In genomic region chr12:29121159-29121558, GRCm38 (mm10) we compare ENCODE assay signal across 17 mouse cellular contexts.
A peak's percentile ranks its signal among the peaks of the same experiment; 100 is the strongest.
DNase-seq lines count a peak whose midpoint lies in the region; ATAC-seq lines count a peak whose summit lies in the region.
"Had no signal": no experiment of that assay in that cellular context is flagged by ENCODE, and none has a peak within 500 bp of the region (broad histone marks: within the 10 kb centered on the region; RNA-seq: fewer than 3 reads in every experiment).

No protein-coding gene starts in this region.

- WGBS in hindbrain, embryonic 12.5 days = 64% methylated on average over 2 of the region's 2 CpGs
- WGBS in hindbrain, embryonic 10.5 days = 75% methylated on average over 2 of the region's 2 CpGs
- WGBS in forebrain, embryonic 11.5 days = 31% methylated on average over 2 of the region's 2 CpGs
- 46% methylated on average over 2 of the region's 2 CpGs for WGBS in hindbrain, embryonic 16.5 days

- intact Hi-C loops in heart, postnatal 36 days (cut with DNase I) = no loop called here

- no peaks in the 10 kb centered on the region for H3K36me3 ChIP-seq in hindbrain, embryonic 12.5 days
- no peaks in the 10 kb centered on the region for H3K36me3 ChIP-seq in hindbrain, embryonic 10.5 days
- H3K36me3 ChIP-seq in forebrain, embryonic 11.5 days (ENCODE audit: control insufficient read depth, insufficient read depth, low read length) = no peaks in the 10 kb centered on the region
- H3K36me3 ChIP-seq in hindbrain, embryonic 16.5 days (ENCODE audit: control insufficient read depth, insufficient read depth, low read length) = no peaks in the 10 kb centered on the region
- H3K36me3 ChIP-seq: limb, embryonic 12.5 days; liver, embryonic 15.5 days; neural tube, embryonic 12.5 days had no signal

- no peak overlapping the region for H3K4me3 ChIP-seq in hindbrain, embryonic 12.5 days
- no peak overlapping the region for H3K4me3 ChIP-seq in hindbrain, embryonic 10.5 days
- no peak overlapping the region for H3K4me3 ChIP-seq in forebrain, embryonic 11.5 days (ENCODE audit: low read depth, low read length)
- no peak overlapping the region for H3K4me3 ChIP-seq in hindbrain, embryonic 16.5 days (ENCODE audit: low read length)
- H3K4me3 ChIP-seq: limb, embryonic 12.5 days; liver, embryonic 15.5 days; neural tube, embryonic 12.5 days had no signal

- H3K9ac ChIP-seq in hindbrain, embryonic 12.5 days = no peak overlapping the region
- H3K9ac ChIP-seq in forebrain, embryonic 11.5 days (ENCODE audit: low read length) = no peak overlapping the region
- H3K9ac ChIP-seq in hindbrain, embryonic 16.5 days (ENCODE audit: low read depth, low read length) = no peak overlapping the region
- H3K9ac ChIP-seq: limb, embryonic 12.5 days; liver, embryonic 15.5 days; neural tube, embryonic 12.5 days had no signal

- H3K4me2 ChIP-seq in hindbrain, embryonic 12.5 days (replicated peaks) = no peak overlapping the region
- no peak overlapping the region for H3K4me2 ChIP-seq in forebrain, embryonic 11.5 days (ENCODE audit: low read depth, low read length, severe bottlenecking)
- no peak overlapping the region for H3K4me2 ChIP-seq in hindbrain, embryonic 16.5 days (ENCODE audit: low read length)
- H3K4me2 ChIP-seq: heart, embryonic 11.5 days; limb, embryonic 12.5 days; liver, embryonic 15.5 days; neural tube, embryonic 12.5 days had no signal

- DNase-seq in hindbrain, embryonic 10.5 days (ENCODE audit: low spot score) = no peak
- peak; percentile 58 for DNase-seq in forebrain, embryonic 11.5 days (ENCODE audit: low spot score)
- DNase-seq in retina, postnatal 1 day = peak; percentile 86
- DNase-seq in heart, postnatal 36 days = no peak
- DNase-seq in liver = no peak
- DNase-seq in cerebellum, adult 11-12 months = no peak
- DNase-seq: cerebellum, postnatal 14 days; gastrocnemius, postnatal 36 days; kidney, adult 11 months; kidney, postnatal 36 days; lung, postnatal 10 days had no signal

- H3K27ac ChIP-seq in hindbrain, embryonic 12.5 days = no peak overlapping the region; the same call in 1 of the 2 replicates
- no peak overlapping the region for H3K27ac ChIP-seq in hindbrain, embryonic 10.5 days
- 0 out of 2 replicates have a peak overlapping the region, but pooled peaks have one; percentile 2 for H3K27ac ChIP-seq in forebrain, embryonic 11.5 days (ENCODE audit: low read depth, low read length)
- H3K27ac ChIP-seq in hindbrain, embryonic 16.5 days (ENCODE audit: low read depth, low read length) = no peak overlapping the region
- H3K27ac ChIP-seq: limb, embryonic 12.5 days; liver, embryonic 15.5 days; neural tube, embryonic 12.5 days had no signal

- H3K4me1 ChIP-seq in hindbrain, embryonic 12.5 days = peaks cover 10% of the 10 kb centered on the region
- H3K4me1 ChIP-seq in hindbrain, embryonic 10.5 days (replicated peaks) = peaks cover 8% of the 10 kb centered on the region; the same call in 1 of the 2 replicates
- H3K4me1 ChIP-seq in forebrain, embryonic 11.5 days (replicated peaks; ENCODE audit: control insufficient read depth, insufficient read depth, low read length) = 0 out of 2 replicates have a peak, but pooled peaks cover 3% of the 10 kb centered on the region
- H3K4me1 ChIP-seq in hindbrain, embryonic 16.5 days (ENCODE audit: control insufficient read depth, insufficient read depth, low read depth, low read length) = peaks cover 3% of the 10 kb centered on the region
- H3K4me1 ChIP-seq: liver, embryonic 15.5 days had no signal

- no peaks in the 10 kb centered on the region for H3K9me3 ChIP-seq in hindbrain, embryonic 12.5 days (replicated peaks)
- H3K9me3 ChIP-seq in hindbrain, embryonic 10.5 days = no peaks in the 10 kb centered on the region
- H3K9me3 ChIP-seq in forebrain, embryonic 11.5 days (ENCODE audit: control insufficient read depth, low read length) = no peaks in the 10 kb centered on the region
- H3K9me3 ChIP-seq in hindbrain, embryonic 16.5 days (ENCODE audit: control insufficient read depth, low read length) = no peaks in the 10 kb centered on the region
- H3K9me3 ChIP-seq: limb, embryonic 12.5 days; liver, embryonic 15.5 days; neural tube, embryonic 12.5 days had no signal

- no peaks in the 10 kb centered on the region for H3K27me3 ChIP-seq in hindbrain, embryonic 12.5 days
- no peaks in the 10 kb centered on the region for H3K27me3 ChIP-seq in hindbrain, embryonic 10.5 days (ENCODE audit: insufficient read depth, poor library complexity, severe bottlenecking)
- no peaks in the 10 kb centered on the region for H3K27me3 ChIP-seq in forebrain, embryonic 11.5 days (ENCODE audit: control insufficient read depth, insufficient read depth, low read length)
- no peaks in the 10 kb centered on the region for H3K27me3 ChIP-seq in hindbrain, embryonic 16.5 days (replicated peaks; ENCODE audit: control insufficient read depth, insufficient read depth, low read length)
- H3K27me3 ChIP-seq: limb, embryonic 12.5 days; liver, embryonic 15.5 days; neural tube, embryonic 12.5 days had no signal

- peak; percentile 41; the same call in 1 of the 2 replicates for ATAC-seq in hindbrain, embryonic 12.5 days (ENCODE audit: low FRiP score)
- ATAC-seq in forebrain, embryonic 11.5 days (replicated peaks; ENCODE audit: low FRiP score) = peak; percentile 56; the same call in 1 of the 2 replicates
- peak; percentile 38; the same call in 1 of the 2 replicates for ATAC-seq in hindbrain, embryonic 16.5 days

Comparison
In these comparisons a context has a peak if more than half of its experiments do, and no peak if none do; other contexts are left out.
1. DNase-seq: peak in forebrain, embryonic 11.5 days (single experiment) and retina, postnatal 1 day (single experiment); none in hindbrain, embryonic 10.5 days (single experiment), heart, postnatal 36 days (0 of 2), liver (single experiment) and cerebellum, adult 11-12 months (single experiment).
2. Peak in every context shown above with its lines, with median percentiles within 50 percentile points of each other: ATAC-seq.